Mouse (Mus musculus) T-cell, adult 2 months (primary cell): ENCODE measurements around the gene Zdhhc6.

Experiments
- DNase-seq: peaks from one replicate; pipeline ENCODE4 v3.0.0; 2022; ENCODE audit warnings: low spot score

Gene Zdhhc6

GRCm38 (mm10) chr19:55315452-55316108, at the start of gene Zdhhc6:
Zdhhc6 (minus strand) TSS chr19:55316032.
- peak; percentile 74 for DNase-seq

GRCm38 (mm10) chr19:55362606-55363005, 46.8 kb upstream of the Zdhhc6 start:
- DNase-seq = no peak

GRCm38 (mm10) chr19:55350673-55351378, 35.0 kb upstream of the Zdhhc6 start:
- no peak for DNase-seq

GRCm38 (mm10) chr19:55348187-55348586, 32.4 kb upstream of the Zdhhc6 start:
- no peak for DNase-seq

GRCm38 (mm10) chr19:55343274-55343673, 27.4 kb upstream of the Zdhhc6 start:
- DNase-seq = no peak

- DNase-seq = no peak
Observed at GRCm38 (mm10) chr19:55342423-55342822, 26.6 kb upstream of the Zdhhc6 start.

- DNase-seq = no peak
Observed at GRCm38 (mm10) chr19:55341377-55341776, 25.5 kb upstream of the Zdhhc6 start.

- no peak for DNase-seq
Observed at GRCm38 (mm10) chr19:55340521-55340920, 24.7 kb upstream of the Zdhhc6 start.

GRCm38 (mm10) chr19:55337664-55338063, 21.8 kb upstream of the Zdhhc6 start:
- no peak for DNase-seq

- no peak for DNase-seq
Observed at GRCm38 (mm10) chr19:55337066-55337465, 21.2 kb upstream of the Zdhhc6 start.

- DNase-seq = no peak
Observed at GRCm38 (mm10) chr19:55336441-55336840, 20.6 kb upstream of the Zdhhc6 start.

- no peak for DNase-seq
Observed at GRCm38 (mm10) chr19:55335881-55336280, 20.0 kb upstream of the Zdhhc6 start.

- DNase-seq = peak; percentile 53
Observed at GRCm38 (mm10) chr19:55332641-55333268, 16.9 kb upstream of the Zdhhc6 start.

GRCm38 (mm10) chr19:55331776-55332175, 15.9 kb upstream of the Zdhhc6 start:
- no peak for DNase-seq

- DNase-seq = no peak
Observed at GRCm38 (mm10) chr19:55327510-55327909, 11.7 kb upstream of the Zdhhc6 start.

GRCm38 (mm10) chr19:55322604-55323003, 6.8 kb upstream of the Zdhhc6 start:
- DNase-seq = no peak

GRCm38 (mm10) chr19:55319521-55319920, 3.7 kb upstream of the Zdhhc6 start:
- no peak for DNase-seq

- DNase-seq = no peak
Observed at GRCm38 (mm10) chr19:55319036-55319435, 3.2 kb upstream of the Zdhhc6 start.

- DNase-seq = no peak
Observed at GRCm38 (mm10) chr19:55316901-55317300, 1.1 kb upstream of the Zdhhc6 start.

- peak; percentile 86 for DNase-seq
Observed at GRCm38 (mm10) chr19:55316109-55316714, 380 bp upstream of the Zdhhc6 start, which contains the start of gene Vti1a. Vti1a (plus strand) TSS chr19:55316295.

- no peak for DNase-seq
Observed at GRCm38 (mm10) chr19:55313649-55314048, 2.2 kb downstream of the Zdhhc6 start.

- DNase-seq = no peak
Observed at GRCm38 (mm10) chr19:55311874-55312273, 4.0 kb downstream of the Zdhhc6 start.

GRCm38 (mm10) chr19:55305024-55305423, 10.8 kb downstream of the Zdhhc6 start:
- DNase-seq = no peak
